Mouse (Mus musculus) MEL (cell line): Measurements from ENCODE around the gene Zc3hc1. TPM values are rescaled to one million over a fixed set of nuclear protein-coding genes. Genes with fewer than 3 reads are reported as not detected.
"Not testable (repeated sequence)": the region's sequence is repeated elsewhere in the genome, so short reads cannot be mapped to it uniquely, and the experiment has no call there.

Experiments
- DNase-seq: peaks from one replicate; pipeline ENCODE4 v3.0.0; 2011; ENCODE audit warnings: low read depth, low spot score
- H3K27ac ChIP-seq: 2 replicates; pipeline ENCODE4 v1.5.1; 2012; ENCODE audit warnings: low read depth, mild to moderate bottlenecking, control low read depth, low read length, moderate library complexity; ENCODE audit not compliant: control insufficient read depth
- H3K27me3 ChIP-seq, 2 experiments: fragments of 150-350 bp in 1 of 2; sonication (generic) in 1 of 2; 2 replicates each; pipeline ENCODE4 v1.6.1; 2012; ENCODE audit warnings: low read length in 2 of 2, mild to moderate bottlenecking in 2 of 2, improper control_type of control experiment in 1 of 2, moderate library complexity in 1 of 2; ENCODE audit not compliant: insufficient read depth in 2 of 2, control insufficient read depth in 1 of 2
- H3K36me3 ChIP-seq, 2 experiments: 2 replicates each; pipeline ENCODE4 v1.6.1; 2012 to 2014; ENCODE audit warnings: low read length in 2 of 2, improper control_type of control experiment in 1 of 2, inconsistent platforms in 1 of 2, mild to moderate bottlenecking in 1 of 2; ENCODE audit not compliant: insufficient read depth in 2 of 2, control insufficient read depth in 1 of 2
- H3K4me1 ChIP-seq, 2 experiments: fragments of 150-350 bp in 1 of 2; sonication (generic) in 1 of 2; 2 replicates each; pipeline ENCODE4 v1.6.1; 2012; ENCODE audit warnings: low read length in 2 of 2, improper control_type of control experiment in 1 of 2, mild to moderate bottlenecking in 1 of 2; ENCODE audit not compliant: insufficient read depth in 2 of 2, control insufficient read depth in 1 of 2
- H3K4me3 ChIP-seq, 2 experiments: fragments of 150-350 bp in 1 of 2; sonication (generic) in 1 of 2; 2 replicates each; pipeline ENCODE4 v1.5.1; 2012; ENCODE audit warnings: low read depth in 2 of 2, low read length in 2 of 2, mild to moderate bottlenecking in 2 of 2, moderate library complexity in 2 of 2, control low read depth in 1 of 2, improper control_type of control experiment in 1 of 2; ENCODE audit not compliant: control insufficient read depth in 1 of 2, insufficient read depth in 1 of 2
- H3K79me2 ChIP-seq: 2 replicates; pipeline ENCODE4 v1.6.1; 2012; ENCODE audit warnings: mild to moderate bottlenecking, low read length, moderate library complexity; ENCODE audit not compliant: control insufficient read depth, poor library complexity, insufficient read depth
- H3K9ac ChIP-seq: 2 replicates; pipeline ENCODE4 v1.6.1; 2012; ENCODE audit warnings: low read depth, mild to moderate bottlenecking, control low read depth, low read length, moderate library complexity; ENCODE audit not compliant: control insufficient read depth, poor library complexity, severe bottlenecking
- H3K9me3 ChIP-seq: fragments of 150-350 bp; sonication (generic); replicated peaks from 2 replicates; pipeline ENCODE4 v1.6.1; 2012; ENCODE audit warnings: mild to moderate bottlenecking, low read length, improper control_type of control experiment, moderate library complexity; ENCODE audit not compliant: insufficient read depth
- CTCF ChIP-seq, 3 experiments: IDR thresholded peaks in 2 of 3; conservative IDR thresholded peaks in 1 of 3; 2 replicates each; pipeline ENCODE4 v1.5.1; 2011 to 2012; ENCODE audit warnings: low read length in 3 of 3, low read depth in 2 of 3, mild to moderate bottlenecking in 2 of 3, improper control_type of control experiment in 1 of 3, inconsistent platforms in 1 of 3, mixed read lengths in 1 of 3, moderate library complexity in 1 of 3; ENCODE audit not compliant: control insufficient read depth in 1 of 3, insufficient read depth in 1 of 3, poor library complexity in 1 of 3, severe bottlenecking in 1 of 3
- EP300 ChIP-seq, 2 experiments: IDR thresholded peaks; 2 replicates each; pipeline ENCODE4 v1.6.1; 2011; ENCODE audit warnings: improper control_type of control experiment in 2 of 2, low read length in 2 of 2, low read depth in 1 of 2, mild to moderate bottlenecking in 1 of 2
- GATA1 ChIP-seq: IDR thresholded peaks from 2 replicates; pipeline ENCODE4 v1.6.1; 2011; ENCODE audit warnings: low read depth, low read length, improper control_type of control experiment
- POLR2A ChIP-seq, 2 experiments: IDR thresholded peaks; 2 replicates each; pipeline ENCODE4 v1.6.1; 2011 to 2012; ENCODE audit warnings: low read length in 2 of 2, mild to moderate bottlenecking in 2 of 2, control low read depth in 1 of 2, improper control_type of control experiment in 1 of 2, low read depth in 1 of 2, moderate library complexity in 1 of 2; ENCODE audit not compliant: control insufficient read depth in 1 of 2, insufficient read depth in 1 of 2, poor library complexity in 1 of 2
- POLR2AphosphoS5 ChIP-seq: IDR thresholded peaks from 2 replicates; pipeline ENCODE4 v1.6.1; 2012; ENCODE audit warnings: low read depth, borderline replicate concordance, mild to moderate bottlenecking, inconsistent platforms, low read length, moderate library complexity, mixed read lengths
- RCOR1 ChIP-seq: IDR thresholded peaks from 2 replicates; pipeline ENCODE4 v1.6.1; 2012; ENCODE audit warnings: low read depth, mild to moderate bottlenecking, inconsistent platforms, low read length, improper control_type of control experiment
- TBP ChIP-seq: IDR thresholded peaks from 2 replicates; pipeline ENCODE4 v1.8.0; 2011; ENCODE audit warnings: low read depth, low read length, improper control_type of control experiment
- TCF12 ChIP-seq: IDR thresholded peaks from 2 replicates; pipeline ENCODE4 v1.6.1; 2014; ENCODE audit warnings: low read depth, mild to moderate bottlenecking, inconsistent platforms, low read length, improper control_type of control experiment, moderate library complexity
- USF1 ChIP-seq: IDR thresholded peaks from 2 replicates; pipeline ENCODE4 v1.6.1; 2014; ENCODE audit warnings: low read depth, mild to moderate bottlenecking, inconsistent platforms, low read length, improper control_type of control experiment, moderate library complexity
- ZNF384 ChIP-seq: IDR thresholded peaks from 2 replicates; pipeline ENCODE4 v1.6.1; 2012; ENCODE audit warnings: low read depth, mild to moderate bottlenecking, inconsistent platforms, low read length, improper control_type of control experiment
- polyA plus RNA-seq, 2 experiments: library from polyadenylated mRNA; stranded (reverse) in 1 of 2; unstranded in 1 of 2; fragments of >175 nt in 1 of 2; fragments of >200 nt in 1 of 2; gene quantifications; 2 replicates each; pipeline versions ENCODE4 v1.2.1 to v1.2.4; 2012; ENCODE audit warnings: low replicate concordance in 2 of 2, low read depth in 1 of 2; ENCODE audit not compliant: insufficient read length in 2 of 2, insufficient read depth in 1 of 2, missing spikeins in 1 of 2
- total RNA-seq: library from RNA; depleted of rRNA; stranded (reverse); fragments of 300-350 nt; gene quantifications from 2 replicates; pipeline ENCODE4 v1.2.3, GENCODE M21; 2012

Gene Zc3hc1
- total and polyA plus RNA-seq, 3 experiments = 59.8 to 87.7 TPM; not detected in 1

- H3K4me3 ChIP-seq = peak overlapping the region; percentile 79 to 89
- peaks cover 0 to 17% of the 10 kb centered on the region in 2 experiments; a peak in 2 of 4 replicates for H3K4me1 ChIP-seq
- not testable (repeated sequence) for H3K9me3 ChIP-seq, H3K27me3 ChIP-seq, H3K36me3 ChIP-seq
- TF ChIP-seq TBP (peak; percentile 54; the same call in 1 of the 2 replicates), ZNF384 (peak; percentile 70)
- peak overlapping the region; percentile 86 for H3K9ac ChIP-seq
- peak overlapping the region; percentile 90 for H3K27ac ChIP-seq
- DNase-seq = peak; percentile 28
- peaks cover 19% of the 10 kb centered on the region for H3K79me2 ChIP-seq
These were observed 557 bp downstream of the Zc3hc1 start for GRCm38 (mm10) chr6:30390271-30390670.

GRCm38 (mm10) chr6:30381116-30381515, 9.7 kb downstream of the Zc3hc1 start:
- no peaks in the 10 kb centered on the region for H3K79me2 ChIP-seq
- no peaks in the 10 kb centered on the region for H3K4me1 ChIP-seq
- no peak overlapping the region for H3K27ac ChIP-seq
- H3K36me3 ChIP-seq = peaks cover 0 to 7% of the 10 kb centered on the region in 2 experiments; a peak in 2 of 4 replicates
- H3K27me3 ChIP-seq = no peaks in the 10 kb centered on the region
- no peaks in the 10 kb centered on the region for H3K9me3 ChIP-seq
- TF ChIP-seq RCOR1 = no peak
- peak in 2 of 3 experiments; percentile 7 to 24; a peak in 2 of 6 replicates for TF ChIP-seq CTCF (IDR thresholded peaks at IDR 0.05 in 2 of 3, conservative IDR thresholded peaks at IDR 0.05 in 1 of 3; ENCODE audit: control insufficient read depth in 1 of 3, insufficient read depth in 1 of 3, low read depth in 2 of 3, low read length in 3 of 3, poor library complexity in 1 of 3, severe bottlenecking in 1 of 3)
- TF ChIP-seq, all 39 proteins: peak for 1
- H3K4me3 ChIP-seq = no peak overlapping the region
- no peak for DNase-seq
- no peak overlapping the region for H3K9ac ChIP-seq

GRCm38 (mm10) chr6:30375791-30376190, 15.0 kb downstream of the Zc3hc1 start:
- no peak for TF ChIP-seq GATA1
- TF ChIP-seq USF1 = no peak
- TF ChIP-seq POLR2AphosphoS5 = no peak
- no peak for TF ChIP-seq TCF12
- no peak for TF ChIP-seq POLR2A (IDR thresholded peaks at IDR 0.05; ENCODE audit: control insufficient read depth in 1 of 2, insufficient read depth in 1 of 2, low read depth in 1 of 2, low read length in 2 of 2, poor library complexity in 1 of 2)
- no peak for TF ChIP-seq CTCF (IDR thresholded peaks at IDR 0.05 in 2 of 3, conservative IDR thresholded peaks at IDR 0.05 in 1 of 3; ENCODE audit: control insufficient read depth in 1 of 3, insufficient read depth in 1 of 3, low read depth in 2 of 3, low read length in 3 of 3, poor library complexity in 1 of 3, severe bottlenecking in 1 of 3)
- TF ChIP-seq ZNF384 = no peak
- TF ChIP-seq EP300 (IDR thresholded peaks at IDR 0.05; ENCODE audit: low read depth in 1 of 2, low read length in 2 of 2) = no peak
- DNase-seq = no peak
- no peak overlapping the region for H3K4me3 ChIP-seq
- H3K36me3 ChIP-seq = peaks cover 4 to 17% of the 10 kb centered on the region in 2 experiments
- H3K27me3 ChIP-seq = no peaks in the 10 kb centered on the region
- no peaks in the 10 kb centered on the region for H3K4me1 ChIP-seq
- no peak overlapping the region for H3K27ac ChIP-seq
- H3K9me3 ChIP-seq = no peaks in the 10 kb centered on the region
- H3K9ac ChIP-seq = no peak overlapping the region
- no peaks in the 10 kb centered on the region for H3K79me2 ChIP-seq
